Mouse (Mus musculus) ovary, adult 18-20 months (tissue): ENCODE results near the gene Arid1b.
A peak's percentile ranks its signal among the peaks of the same experiment; 100 is the strongest.

Experiments used
- DNase-seq: peaks from one replicate; pipeline ENCODE4 v3.0.0; 2022; ENCODE audit warnings: low spot score, mixed read lengths

Arid1b gene

GRCm38 (mm10) chr17:5112116-5112515, 118.0 kb downstream of the Arid1b start:
- no peak for DNase-seq

- no peak for DNase-seq
Observed at GRCm38 (mm10) chr17:5115952-5116351, 121.8 kb downstream of the Arid1b start.

- DNase-seq: no peak
Observed at GRCm38 (mm10) chr17:5116990-5117389, 122.9 kb downstream of the Arid1b start.

- DNase-seq: no peak
Observed at GRCm38 (mm10) chr17:5118171-5118570, 124.0 kb downstream of the Arid1b start.

- no peak for DNase-seq
Observed at GRCm38 (mm10) chr17:5124643-5125042, 130.5 kb downstream of the Arid1b start.

GRCm38 (mm10) chr17:5125084-5125855, 131.1 kb downstream of the Arid1b start:
- no peak for DNase-seq

- no peak for DNase-seq
Observed at GRCm38 (mm10) chr17:5125856-5126806, 132.0 kb downstream of the Arid1b start.

GRCm38 (mm10) chr17:5129606-5130005, 135.5 kb downstream of the Arid1b start:
- DNase-seq: no peak

GRCm38 (mm10) chr17:5130116-5130515, 136.0 kb downstream of the Arid1b start:
- DNase-seq: no peak

- DNase-seq: no peak
Observed at GRCm38 (mm10) chr17:5131706-5132105, 137.6 kb downstream of the Arid1b start.

GRCm38 (mm10) chr17:5132296-5132986, 138.3 kb downstream of the Arid1b start:
- no peak for DNase-seq

- no peak for DNase-seq
Observed at GRCm38 (mm10) chr17:5132987-5133355, 138.8 kb downstream of the Arid1b start.

- DNase-seq: peak; percentile 46
Observed at GRCm38 (mm10) chr17:5133831-5134230, 139.7 kb downstream of the Arid1b start.

- DNase-seq: no peak
Observed at GRCm38 (mm10) chr17:5134271-5134670, 140.1 kb downstream of the Arid1b start.

- DNase-seq: no peak
Observed at GRCm38 (mm10) chr17:5137936-5138335, 143.8 kb downstream of the Arid1b start.

GRCm38 (mm10) chr17:5138641-5139205, 144.6 kb downstream of the Arid1b start:
- peak; percentile 58 for DNase-seq

GRCm38 (mm10) chr17:5139553-5139952, 145.4 kb downstream of the Arid1b start:
- DNase-seq: no peak

GRCm38 (mm10) chr17:5143735-5144439, 149.8 kb downstream of the Arid1b start:
- DNase-seq: no peak

GRCm38 (mm10) chr17:5150660-5151063, 156.5 kb downstream of the Arid1b start:
- no peak for DNase-seq

GRCm38 (mm10) chr17:5151852-5152251, 157.7 kb downstream of the Arid1b start:
- no peak for DNase-seq

GRCm38 (mm10) chr17:5153461-5153860, 159.3 kb downstream of the Arid1b start:
- DNase-seq: no peak
